Mouse (Mus musculus): ENCODE measurements at regions not wholly inside any gene's neighbourhood (a gene's known extent, or its start where the extent isn't known, plus 50 kb on each side); places are given as distances from the start of the nearest gene placed in this dataset.

DNA sequence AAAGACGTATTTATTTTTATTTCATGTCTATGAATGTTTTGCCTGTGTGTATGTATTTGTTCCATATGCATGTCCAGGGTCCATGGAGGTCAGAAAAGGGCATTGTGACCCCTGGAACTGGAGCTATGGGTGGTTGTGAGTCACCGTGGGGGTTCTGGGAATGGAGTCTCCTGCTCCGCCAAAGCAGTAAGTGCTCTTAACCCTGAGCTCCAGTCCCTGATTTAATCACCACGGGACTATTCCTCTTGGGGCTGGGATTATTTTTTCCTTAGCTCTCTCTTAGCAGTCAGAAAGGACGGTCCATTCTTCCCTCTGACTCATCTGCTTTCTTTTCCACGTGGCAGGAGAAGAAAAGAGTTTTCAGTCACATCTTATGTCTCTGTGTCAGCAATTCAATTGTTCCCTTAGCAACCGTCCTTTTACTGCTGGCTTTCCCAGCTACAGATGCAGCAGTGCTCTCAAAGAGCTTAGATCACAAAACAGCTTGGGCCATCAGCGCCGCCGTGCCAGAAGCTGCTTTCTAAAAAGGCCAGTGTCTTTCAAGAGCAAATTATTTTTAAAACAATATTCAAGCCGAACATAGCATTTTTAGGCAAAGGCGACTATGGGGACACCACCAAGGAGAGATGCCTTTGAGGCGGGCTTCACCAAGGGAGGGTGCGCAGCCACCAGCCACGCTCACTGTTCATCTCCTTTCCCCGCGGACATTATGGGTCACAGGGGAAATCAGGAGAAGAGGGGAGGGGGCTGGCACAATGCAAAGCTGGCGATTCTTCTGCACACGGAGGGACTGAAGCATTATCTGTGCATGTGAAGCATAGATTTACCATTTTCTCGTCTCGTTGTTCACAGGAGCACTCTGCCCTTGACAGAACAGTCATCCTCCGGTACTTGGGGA is 110.8 kb downstream of the Map3k7 start:
- Histone ChIP-seq H3K27ac (replicated peaks) (peak overlapping the region; percentile 90), H3K27me3 (peaks cover 3% of the 10 kb centered on the region; the same call in 1 of the 2 replicates), H3K36me3 (no peaks in the 10 kb centered on the region), H3K9me3 (peaks cover 8% of the 10 kb centered on the region), H3K9ac (replicated peaks) (peak overlapping the region; percentile 34; the same call in 1 of the 2 replicates), H3K4me2 (replicated peaks) (peak overlapping the region; percentile 56), H3K4me3 (peak overlapping the region; percentile 31), H3K4me1 (peaks cover 35% of the 10 kb centered on the region)
- 4% methylated on average over 22 of the region's 22 CpGs for WGBS
- ATAC-seq (ENCODE audit: low FRiP score, low read depth) = peak; percentile 87

DNA sequence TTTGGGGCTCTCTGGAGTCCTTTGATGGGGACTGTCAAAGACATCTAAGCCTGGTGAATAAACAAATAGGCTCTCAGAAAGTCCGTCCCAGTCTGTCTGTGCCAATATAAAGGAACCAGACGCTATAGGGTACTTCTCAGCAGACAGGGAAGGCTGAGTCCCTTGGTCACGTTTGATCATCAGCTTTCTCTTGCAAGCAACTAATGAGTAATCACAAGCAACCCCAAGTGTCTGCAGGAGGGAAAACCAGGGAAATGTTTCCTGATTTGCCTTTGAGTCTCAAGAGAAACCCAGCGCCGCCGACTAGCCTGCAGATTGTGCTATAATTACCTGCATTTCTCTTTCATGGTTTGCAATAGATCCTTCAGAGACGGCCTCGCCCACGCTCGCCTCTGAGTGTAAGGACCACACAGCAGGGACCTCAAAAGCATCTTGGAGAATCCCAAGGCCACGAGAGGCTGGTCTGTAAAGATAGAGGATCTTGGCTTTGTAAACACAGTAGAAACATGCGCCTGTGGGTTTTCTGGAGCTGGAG is 112.6 kb downstream of the Map3k7 start:
- no peaks in the 10 kb centered on the region for H3K9me3 ChIP-seq
- H3K4me3 ChIP-seq = no peak overlapping the region
- WGBS = 57% methylated on average over 12 of the region's 12 CpGs
- 0 out of 2 replicates have a peak overlapping the region, but pooled peaks have one; percentile 90 for H3K27ac ChIP-seq (replicated peaks)
- peaks cover 3% of the 10 kb centered on the region; the same call in 1 of the 2 replicates for H3K27me3 ChIP-seq
- peaks cover 35% of the 10 kb centered on the region for H3K4me1 ChIP-seq
- no peak overlapping the region for H3K4me2 ChIP-seq (replicated peaks)
- ATAC-seq (ENCODE audit: low FRiP score, low read depth) = no peak
- no peaks in the 10 kb centered on the region for H3K36me3 ChIP-seq
- no peak overlapping the region for H3K9ac ChIP-seq (replicated peaks)

DNA sequence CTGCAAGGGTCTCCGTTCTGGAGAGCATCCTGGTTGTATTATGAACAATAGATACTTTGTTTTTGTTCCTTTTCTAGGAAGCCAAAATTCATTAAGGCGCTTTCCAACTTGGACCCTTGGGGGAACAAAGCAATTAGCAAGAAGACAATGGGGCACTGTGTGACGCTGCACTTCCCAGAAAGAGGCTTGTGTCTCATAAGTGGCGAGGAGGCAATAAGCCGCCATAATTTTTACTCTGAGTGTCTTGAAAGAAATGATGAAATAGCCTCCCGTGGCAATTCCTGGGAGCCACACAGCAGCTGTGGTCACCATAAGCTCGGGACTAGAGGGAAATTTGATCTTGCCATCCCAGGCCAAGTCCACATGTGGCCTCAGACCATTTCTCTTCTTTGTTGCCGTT is 119.6 kb downstream of the Map3k7 start:
- peaks cover 2% of the 10 kb centered on the region; the same call in 1 of the 2 replicates for H3K27me3 ChIP-seq
- no peak for ATAC-seq (ENCODE audit: low FRiP score, low read depth)
- H3K4me3 ChIP-seq = no peak overlapping the region
- WGBS = 59% methylated on average over 8 of the region's 8 CpGs
- no peak overlapping the region for H3K4me2 ChIP-seq (replicated peaks)
- no peak overlapping the region for H3K27ac ChIP-seq (replicated peaks)
- no peaks in the 10 kb centered on the region for H3K36me3 ChIP-seq
- no peak overlapping the region for H3K9ac ChIP-seq (replicated peaks)
- 0 out of 2 replicates have a peak, but pooled peaks cover 2% of the 10 kb centered on the region for H3K4me1 ChIP-seq
- no peaks in the 10 kb centered on the region for H3K9me3 ChIP-seq

DNA sequence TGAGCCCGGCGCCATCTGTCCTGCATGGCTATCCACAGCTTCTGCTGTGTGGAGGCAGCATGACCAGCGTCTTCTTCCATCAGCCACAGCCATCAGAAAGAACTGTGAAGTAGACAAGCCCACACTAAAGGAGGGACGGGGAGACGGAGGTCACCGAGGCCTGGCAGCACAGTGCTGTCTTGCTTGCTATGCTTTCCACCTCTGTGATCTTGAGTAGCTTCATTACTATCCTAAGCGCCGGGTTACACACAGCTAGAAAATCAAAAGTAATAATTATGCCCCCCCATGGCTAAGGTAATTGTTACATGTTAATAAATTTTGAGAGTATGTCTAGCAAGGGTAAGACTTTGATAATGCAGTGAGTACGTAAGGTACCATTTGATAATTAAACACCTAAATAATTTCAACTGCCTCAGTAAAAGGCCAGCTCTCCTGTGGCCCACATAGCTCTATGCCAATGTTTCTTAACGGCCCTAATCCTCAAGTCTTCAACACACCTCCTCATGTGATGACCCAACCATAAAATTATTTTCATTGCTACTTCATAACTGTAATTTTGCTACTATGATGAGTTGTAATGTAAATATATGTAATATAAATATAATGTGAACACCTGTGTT is 120.5 kb downstream of the Map3k7 start:
- no peak overlapping the region for H3K4me3 ChIP-seq
- H3K4me2 ChIP-seq (replicated peaks) = no peak overlapping the region
- H3K36me3 ChIP-seq = no peaks in the 10 kb centered on the region
- 94% methylated on average over 10 of the region's 10 CpGs for WGBS
- H3K9ac ChIP-seq (replicated peaks) = no peak overlapping the region
- H3K4me1 ChIP-seq = 0 out of 2 replicates have a peak, but pooled peaks cover under 1% of the 10 kb centered on the region
- H3K27me3 ChIP-seq = no peaks in the 10 kb centered on the region
- ATAC-seq (ENCODE audit: low FRiP score, low read depth) = no peak
- H3K27ac ChIP-seq (replicated peaks) = no peak overlapping the region
- H3K9me3 ChIP-seq = no peaks in the 10 kb centered on the region

DNA sequence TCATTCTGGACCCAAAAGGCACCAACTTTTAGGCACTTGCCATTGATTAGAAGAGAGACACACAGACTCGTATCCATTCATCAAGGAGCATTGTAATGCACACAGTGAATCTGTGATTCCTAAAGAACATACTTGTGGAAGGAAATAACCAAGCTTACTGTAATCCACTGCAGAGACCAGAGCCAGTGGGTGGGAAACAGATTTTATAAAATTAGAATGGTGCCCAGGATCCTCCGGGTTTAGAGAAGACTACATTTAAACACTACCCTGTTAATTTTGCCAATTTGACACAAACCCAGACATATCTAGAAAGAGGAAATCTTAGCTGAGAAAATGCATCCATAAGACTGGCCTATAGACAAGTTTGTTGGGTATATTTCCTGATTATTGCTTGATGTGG is 121.1 kb downstream of the Map3k7 start:
- no peaks in the 10 kb centered on the region for H3K4me1 ChIP-seq
- no peak overlapping the region for H3K27ac ChIP-seq (replicated peaks)
- no peaks in the 10 kb centered on the region for H3K9me3 ChIP-seq
- no peaks in the 10 kb centered on the region for H3K27me3 ChIP-seq
- WGBS = 95% methylated on average over 2 of the region's 2 CpGs
- no peak overlapping the region for H3K9ac ChIP-seq (replicated peaks)
- no peaks in the 10 kb centered on the region for H3K36me3 ChIP-seq
- ATAC-seq (ENCODE audit: low FRiP score, low read depth) = no peak
- no peak overlapping the region for H3K4me3 ChIP-seq
- no peak overlapping the region for H3K4me2 ChIP-seq (replicated peaks)

DNA sequence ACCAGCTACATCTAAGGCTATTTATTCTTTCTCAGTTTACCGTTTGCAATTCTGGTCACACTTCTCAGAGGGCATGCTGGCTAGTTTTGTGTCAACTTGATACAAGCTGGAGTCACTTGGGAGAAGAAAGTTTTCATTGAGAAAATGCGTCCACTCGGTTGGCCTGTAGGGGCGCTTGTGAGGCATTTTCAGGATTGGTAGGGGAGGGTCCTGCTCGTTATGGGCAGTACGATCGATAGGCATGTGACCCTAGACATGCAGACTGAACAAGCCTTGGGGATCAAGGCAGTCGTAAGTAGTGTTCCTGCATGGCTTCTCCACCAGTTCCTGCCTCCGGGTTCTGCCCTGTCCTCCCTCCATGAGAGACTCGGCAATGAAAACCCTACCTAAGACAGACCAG is 127.2 kb downstream of the Map3k7 start:
- no peak overlapping the region for H3K4me3 ChIP-seq
- 86% methylated on average over 10 of the region's 10 CpGs for WGBS
- ATAC-seq (ENCODE audit: low FRiP score, low read depth) = no peak
- H3K4me1 ChIP-seq = no peaks in the 10 kb centered on the region
- no peaks in the 10 kb centered on the region for H3K27me3 ChIP-seq
- no peaks in the 10 kb centered on the region for H3K36me3 ChIP-seq
- no peak overlapping the region for H3K4me2 ChIP-seq (replicated peaks)
- no peak overlapping the region for H3K9ac ChIP-seq (replicated peaks)
- no peak overlapping the region for H3K27ac ChIP-seq (replicated peaks)
- no peaks in the 10 kb centered on the region for H3K9me3 ChIP-seq

DNA sequence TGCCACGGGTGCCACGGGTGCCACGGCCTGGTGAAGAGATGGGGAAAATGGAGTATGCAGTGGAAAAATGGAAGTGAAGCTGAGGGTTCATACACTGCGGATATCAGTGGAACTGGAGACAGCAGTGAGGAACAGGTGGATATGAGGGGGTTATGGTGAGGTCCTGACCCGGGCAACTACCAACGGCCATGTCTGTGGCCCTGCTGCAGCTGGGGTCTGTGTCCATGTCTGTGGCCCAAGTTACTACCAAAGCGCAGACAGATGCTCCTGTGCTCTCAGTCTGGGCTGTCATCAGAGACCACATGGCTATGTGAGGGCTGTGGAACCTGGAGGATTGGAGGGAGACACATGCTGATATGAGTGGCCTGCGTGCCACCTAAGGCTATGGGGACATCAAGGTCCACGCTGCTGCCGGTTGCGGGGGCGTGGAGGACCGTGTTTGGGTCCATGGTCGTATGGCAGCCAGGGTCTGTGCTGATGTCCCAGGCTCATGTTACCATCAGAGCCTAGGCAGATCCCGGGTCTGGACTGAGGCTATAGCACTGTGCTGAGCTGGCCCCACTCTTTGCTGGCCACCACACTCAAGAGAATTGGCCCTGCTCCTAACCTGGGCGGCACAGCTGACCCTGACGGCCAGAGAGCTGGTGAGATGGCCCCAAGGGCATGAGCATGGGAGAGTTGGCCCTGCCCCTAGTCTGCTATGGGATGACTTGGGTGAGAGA is 128.6 kb downstream of the Map3k7 start:
- 96% methylated on average over 17 of the region's 17 CpGs for WGBS
- ATAC-seq (ENCODE audit: low FRiP score, low read depth) = no peak

DNA sequence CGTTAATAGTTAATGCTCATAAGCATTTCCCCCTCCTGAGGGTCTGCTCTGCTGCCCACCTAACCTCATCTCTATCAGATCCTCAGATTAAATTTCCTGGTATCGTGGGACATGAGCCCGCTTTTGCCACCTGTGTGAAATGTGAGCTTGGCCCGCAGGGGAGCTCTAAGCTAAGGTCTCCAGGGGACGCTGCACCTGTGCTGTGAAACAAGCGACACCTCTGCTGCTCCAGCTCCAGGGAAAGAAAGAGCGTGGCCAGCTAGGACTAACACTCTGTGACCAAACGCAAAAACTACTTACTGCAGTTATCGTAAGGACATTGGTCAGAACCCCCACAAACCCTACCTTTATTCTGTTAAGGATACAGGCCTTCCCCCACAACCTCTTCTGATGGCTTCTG is 134.3 kb downstream of the Map3k7 start:
- Histone ChIP-seq H3K4me2 (replicated peaks) (no peak overlapping the region), H3K4me3 (no peak overlapping the region), H3K36me3 (no peaks in the 10 kb centered on the region), H3K27ac (replicated peaks) (no peak overlapping the region), H3K4me1 (no peaks in the 10 kb centered on the region), H3K9ac (replicated peaks) (no peak overlapping the region), H3K27me3 (no peaks in the 10 kb centered on the region), H3K9me3 (no peaks in the 10 kb centered on the region)
- no peak for ATAC-seq (ENCODE audit: low FRiP score, low read depth)
- 54% methylated on average over 9 of the region's 9 CpGs for WGBS

More for the DNA sequence above, 128.6 kb downstream of the Map3k7 start:
- H3K4me3 ChIP-seq = no peak overlapping the region
- H3K9me3 ChIP-seq = no peaks in the 10 kb centered on the region
- H3K4me2 ChIP-seq (replicated peaks) = no peak overlapping the region
- H3K4me1 ChIP-seq = no peaks in the 10 kb centered on the region
- no peaks in the 10 kb centered on the region for H3K36me3 ChIP-seq
- H3K9ac ChIP-seq (replicated peaks) = no peak overlapping the region
- no peaks in the 10 kb centered on the region for H3K27me3 ChIP-seq
- no peak overlapping the region for H3K27ac ChIP-seq (replicated peaks)

DNA sequence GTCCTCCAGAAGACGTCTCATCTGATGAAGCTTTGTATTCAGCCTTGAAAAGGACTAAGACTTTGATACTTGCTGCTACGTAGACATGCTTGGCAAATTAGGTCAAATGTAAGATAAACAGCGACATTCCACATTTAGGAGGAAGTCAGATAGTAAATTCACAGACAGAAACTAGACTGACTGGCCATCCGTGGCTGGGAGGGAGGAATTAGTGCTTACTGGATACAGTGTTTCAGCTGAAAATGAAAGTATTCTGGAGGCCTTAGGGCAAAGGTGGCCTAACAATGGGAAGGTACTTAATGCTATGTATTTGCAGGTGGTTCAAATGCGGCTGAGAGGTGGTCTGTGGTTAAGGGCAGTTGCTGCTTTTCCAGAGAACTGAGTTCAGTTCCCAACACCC is 137.1 kb downstream of the Map3k7 start:
- ATAC-seq (ENCODE audit: low FRiP score, low read depth) = no peak
- H3K4me3 ChIP-seq = no peak overlapping the region
- H3K27ac ChIP-seq (replicated peaks) = no peak overlapping the region
- H3K9me3 ChIP-seq = no peaks in the 10 kb centered on the region
- no peaks in the 10 kb centered on the region for H3K27me3 ChIP-seq
- WGBS = 73% methylated on average over 5 of the region's 5 CpGs
- no peaks in the 10 kb centered on the region for H3K36me3 ChIP-seq
- H3K4me2 ChIP-seq (replicated peaks) = no peak overlapping the region
- H3K4me1 ChIP-seq = no peaks in the 10 kb centered on the region
- H3K9ac ChIP-seq (replicated peaks) = no peak overlapping the region

DNA sequence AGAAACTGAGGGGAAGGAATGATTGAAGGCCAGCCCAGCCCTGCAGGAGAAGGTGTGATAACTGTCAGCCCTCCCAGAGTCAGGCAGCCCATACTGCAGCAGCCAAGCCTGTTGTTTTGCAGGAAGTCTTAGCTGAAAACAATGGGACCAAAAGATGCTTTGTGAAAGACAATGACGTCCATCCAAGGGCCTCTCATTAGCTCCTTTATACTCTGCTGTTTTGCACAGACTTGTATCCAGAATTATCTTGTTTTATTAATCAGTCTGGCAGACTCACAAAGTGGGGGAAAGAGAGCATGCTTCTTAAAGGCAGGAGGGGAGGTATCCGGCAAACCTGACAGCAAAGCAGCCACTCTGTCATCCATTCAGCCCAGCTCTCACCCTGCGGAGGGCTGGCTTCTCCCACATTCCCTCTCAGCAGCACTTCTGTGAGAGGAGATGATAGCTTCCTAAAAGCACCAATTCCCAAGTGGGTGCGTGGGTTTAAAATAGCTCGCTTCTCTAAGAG is 131.9 kb upstream of the Bach2 start:
- Histone ChIP-seq H3K27ac (replicated peaks) (no peak overlapping the region), H3K27me3 (no peaks in the 10 kb centered on the region), H3K9me3 (no peaks in the 10 kb centered on the region), H3K9ac (replicated peaks) (no peak overlapping the region), H3K4me3 (no peak overlapping the region), H3K4me1 (peaks cover 7% of the 10 kb centered on the region), H3K36me3 (no peaks in the 10 kb centered on the region), H3K4me2 (replicated peaks) (no peak overlapping the region)
- ATAC-seq (ENCODE audit: low FRiP score, low read depth) = 0 out of 2 replicates have a peak, but pooled peaks have one; percentile 23
- WGBS = 14% methylated on average over 5 of the region's 5 CpGs

DNA sequence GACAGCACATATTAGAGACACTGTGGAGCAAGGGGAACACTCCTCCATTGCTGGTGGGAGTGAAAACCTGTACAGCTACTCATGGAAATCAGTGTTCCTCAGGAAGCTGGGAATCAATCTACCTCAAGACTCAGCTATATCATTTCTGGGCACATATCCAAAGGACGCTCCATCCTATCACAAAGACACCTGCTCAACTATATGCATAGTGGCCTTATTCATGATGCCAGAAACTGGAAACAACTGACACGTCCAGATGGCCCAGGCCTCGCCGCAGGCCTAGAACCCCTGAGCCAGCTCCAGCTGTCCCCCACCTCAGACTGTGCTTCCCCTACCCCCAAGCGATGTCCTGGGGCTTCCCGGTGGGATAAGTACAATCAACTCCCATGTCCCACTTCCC is 116.3 kb upstream of the Bach2 start:
- 95% methylated on average over 6 of the region's 6 CpGs for WGBS
- ATAC-seq (ENCODE audit: low FRiP score, low read depth) = no peak

More for the DNA sequence above, 116.3 kb upstream of the Bach2 start:
- H3K9me3 ChIP-seq = no peaks in the 10 kb centered on the region
- H3K4me1 ChIP-seq = no peaks in the 10 kb centered on the region
- no peak overlapping the region for H3K27ac ChIP-seq (replicated peaks)
- H3K4me2 ChIP-seq (replicated peaks) = no peak overlapping the region
- H3K27me3 ChIP-seq = no peaks in the 10 kb centered on the region
- no peak overlapping the region for H3K9ac ChIP-seq (replicated peaks)
- H3K4me3 ChIP-seq = no peak overlapping the region
- no peaks in the 10 kb centered on the region for H3K36me3 ChIP-seq
